Mouse (Mus musculus): ENCODE data around the gene Dusp22. TPM values are rescaled to one million over a fixed set of nuclear protein-coding genes. Genes with fewer than 3 reads are reported as not detected.

Gene Dusp22
- total RNA-seq, 2 experiments from 2014 or later: 46.9 to 47.9 TPM

DNA sequence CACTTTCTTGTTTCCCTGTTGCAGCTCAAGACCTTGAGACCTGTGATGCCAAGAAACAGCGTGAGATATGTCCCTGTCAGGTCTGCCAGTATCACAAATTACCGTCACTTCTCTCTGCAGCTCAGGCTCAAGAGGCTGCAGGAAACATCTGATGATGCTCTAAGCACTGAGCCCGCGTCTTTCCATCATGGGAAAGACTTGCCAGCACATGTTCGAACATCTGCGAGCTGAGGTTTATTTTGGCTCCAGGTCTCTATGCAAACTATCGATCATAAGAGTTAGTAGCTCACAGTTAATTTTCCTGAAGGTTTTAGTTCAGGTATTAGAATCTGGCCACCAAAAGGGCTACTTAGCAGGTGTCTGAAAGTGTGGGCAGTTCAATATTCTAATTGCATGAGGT, 55.3 kb downstream of the Dusp22 start:
- no peak for DNase-seq (ENCODE audit: low spot score)

DNA sequence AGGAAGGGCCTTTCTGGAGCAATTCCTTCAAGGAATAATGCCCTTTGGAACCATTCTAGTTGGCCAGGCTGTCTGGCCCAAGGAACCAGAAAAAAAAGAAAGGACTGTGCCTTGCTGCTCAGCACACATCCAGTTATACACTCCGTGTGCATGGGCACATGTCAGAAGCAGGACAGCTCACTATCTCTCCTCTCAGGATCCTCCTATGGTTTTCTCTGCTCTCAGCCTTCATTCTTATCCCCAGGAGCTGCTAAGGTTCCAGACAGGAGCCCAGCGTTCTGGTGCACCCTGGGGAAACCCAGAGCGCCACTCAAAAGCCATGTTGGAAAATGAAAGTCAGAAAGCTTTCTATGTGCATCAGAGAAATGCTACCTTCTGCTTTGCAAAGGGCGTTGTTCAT, 55.8 kb downstream of the Dusp22 start:
- no peak for DNase-seq (ENCODE audit: low spot score)

DNA sequence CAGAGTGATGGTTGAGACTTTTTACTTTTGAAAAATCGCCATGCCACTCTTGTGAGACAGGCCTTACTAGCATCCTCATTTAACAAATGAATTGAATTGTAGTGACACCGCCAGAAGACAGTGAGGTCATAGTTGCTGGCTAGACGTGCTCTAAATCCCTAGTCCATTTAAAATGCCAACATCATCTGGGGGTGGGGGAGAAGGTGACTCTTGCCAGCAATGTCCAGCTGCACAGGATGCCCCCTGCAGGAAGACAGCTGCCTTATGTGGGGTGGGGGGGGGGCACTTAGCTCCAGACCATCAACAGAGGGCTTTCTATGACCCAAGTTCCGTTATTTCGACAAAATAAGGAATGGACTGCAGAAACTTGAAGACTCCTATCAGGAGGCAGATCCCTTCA, 56.8 kb downstream of the Dusp22 start:
- DNase-seq (ENCODE audit: low spot score): no peak

DNA sequence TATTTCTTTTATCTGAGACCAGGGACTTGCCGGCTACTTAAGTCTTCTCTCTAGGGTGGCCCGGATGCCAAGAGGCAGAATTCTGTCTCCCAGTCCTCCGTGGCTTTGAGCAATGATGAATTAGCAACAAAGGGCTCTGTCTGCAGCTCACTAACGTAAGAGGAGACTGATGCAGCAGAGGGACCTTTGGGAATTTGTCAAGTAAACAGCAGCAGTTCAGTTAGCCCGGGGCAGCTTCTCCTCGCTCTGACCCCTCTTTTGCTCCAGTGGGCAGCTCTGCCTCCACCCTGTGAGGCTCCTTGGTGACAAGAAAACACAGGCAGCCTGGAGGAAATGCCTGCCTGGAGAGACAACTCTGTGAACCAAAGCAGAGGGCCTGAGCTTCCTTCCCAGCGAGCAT, 62.8 kb downstream of the Dusp22 start:
- DNase-seq (ENCODE audit: low spot score): peak; percentile 15

DNA sequence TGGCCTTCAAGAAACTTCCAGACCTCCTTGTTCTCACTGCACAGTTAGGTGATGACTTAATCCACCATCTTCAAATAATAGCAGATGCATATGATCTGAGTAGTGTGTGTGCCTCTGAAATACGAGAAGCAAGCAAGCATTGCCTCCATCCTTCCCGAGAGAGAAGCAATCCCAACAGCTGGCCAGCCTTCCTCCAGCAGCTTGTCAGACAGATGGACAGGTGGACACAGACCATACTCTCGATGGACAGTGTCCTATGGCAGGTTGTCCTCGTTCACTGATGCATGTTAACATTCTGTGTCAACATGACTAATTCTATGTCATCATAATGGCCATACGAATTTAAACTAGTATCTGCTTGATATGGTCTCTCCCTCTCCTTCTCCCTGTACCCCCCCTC, 63.5 kb downstream of the Dusp22 start:
- DNase-seq (ENCODE audit: low spot score): no peak

DNA sequence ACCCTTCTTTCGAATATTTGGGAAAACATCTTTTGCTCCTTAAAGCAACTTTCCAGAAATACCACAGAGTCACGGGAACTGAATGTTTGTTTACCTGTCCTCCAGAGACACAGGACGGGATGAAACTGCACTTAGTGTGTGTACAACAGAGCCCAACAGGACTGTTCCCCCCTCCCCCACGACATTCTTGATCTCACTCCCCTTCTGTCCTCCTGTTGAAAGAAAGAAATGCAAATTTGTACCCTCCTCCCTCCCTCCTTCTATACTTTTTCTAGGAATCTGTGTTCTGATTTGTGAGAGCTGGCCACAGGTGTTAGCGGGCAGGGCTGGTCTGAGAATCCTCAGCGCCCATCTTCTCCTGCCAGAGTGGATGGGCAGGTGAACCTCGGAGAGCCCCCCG, 64.1 kb downstream of the Dusp22 start:
- no peak for DNase-seq (ENCODE audit: low spot score)

DNA sequence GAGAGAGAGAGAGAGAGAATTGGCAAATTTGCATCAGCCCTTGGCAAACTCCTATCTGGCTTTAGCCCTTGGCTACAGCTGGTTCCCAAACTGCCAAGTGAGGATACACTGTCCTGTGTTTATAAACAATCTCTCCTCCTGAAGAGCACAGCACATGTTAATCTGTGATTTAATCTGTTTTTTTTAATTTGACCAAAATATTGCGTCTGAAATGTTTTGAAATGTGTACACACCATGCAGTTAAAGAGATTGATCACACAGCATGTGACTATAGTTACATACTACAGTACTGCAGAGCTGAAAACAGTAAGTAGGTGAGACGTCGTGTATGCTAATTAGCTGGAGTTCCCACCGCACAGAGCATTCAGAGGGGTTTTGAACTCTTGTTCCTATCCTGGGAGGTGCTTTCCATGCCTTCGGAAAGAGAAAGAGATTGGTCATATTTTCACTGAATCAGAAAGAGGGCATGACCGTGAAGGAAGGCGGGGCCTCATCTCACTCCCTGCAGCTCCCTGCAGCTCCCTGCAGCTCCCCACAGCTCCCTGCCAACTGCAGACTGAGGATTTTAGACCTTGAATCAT, 65.0 kb downstream of the Dusp22 start:
- peak; percentile 35 for DNase-seq (ENCODE audit: low spot score)

DNA sequence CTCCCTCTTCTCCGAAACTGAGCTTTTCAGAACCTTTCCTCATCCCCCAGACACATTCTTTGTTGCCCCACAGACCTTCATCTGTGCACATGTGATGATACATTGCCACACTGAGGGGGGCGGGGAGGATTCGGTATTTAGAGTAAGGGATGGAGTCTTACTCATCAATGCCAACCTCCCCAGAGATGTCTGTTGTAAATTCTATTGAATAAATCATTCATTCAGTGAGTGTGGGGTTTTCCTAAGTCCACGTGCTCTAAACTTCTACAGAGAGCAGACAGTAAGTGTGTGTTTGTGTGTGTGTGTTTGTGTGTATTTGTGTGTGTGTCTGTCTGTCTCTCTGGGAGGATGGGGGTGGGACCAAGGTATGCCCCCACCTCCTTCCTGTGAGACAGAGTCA, 67.1 kb downstream of the Dusp22 start:
- no peak for DNase-seq (ENCODE audit: low spot score)

DNA sequence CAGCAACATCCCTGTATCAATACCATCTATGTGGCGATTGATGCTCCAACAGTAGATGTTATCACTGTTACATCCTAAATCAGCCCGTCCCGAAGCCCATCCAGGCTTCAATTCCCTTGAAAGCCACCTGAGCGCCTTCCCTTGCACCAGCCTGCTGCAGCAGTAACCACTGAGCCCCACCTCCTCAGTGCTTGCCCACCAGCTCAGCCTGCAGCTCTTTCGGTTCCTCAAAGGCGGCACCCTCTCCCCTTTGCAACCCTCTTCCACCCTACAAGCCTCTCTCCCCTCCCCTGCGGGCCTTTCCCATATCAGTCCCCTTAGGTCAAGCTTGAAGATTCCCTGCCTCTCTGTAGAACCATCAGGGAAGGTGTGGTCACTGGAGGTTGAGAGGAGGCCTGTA, 68.4 kb downstream of the Dusp22 start:
- DNase-seq (ENCODE audit: low spot score): no peak

DNA sequence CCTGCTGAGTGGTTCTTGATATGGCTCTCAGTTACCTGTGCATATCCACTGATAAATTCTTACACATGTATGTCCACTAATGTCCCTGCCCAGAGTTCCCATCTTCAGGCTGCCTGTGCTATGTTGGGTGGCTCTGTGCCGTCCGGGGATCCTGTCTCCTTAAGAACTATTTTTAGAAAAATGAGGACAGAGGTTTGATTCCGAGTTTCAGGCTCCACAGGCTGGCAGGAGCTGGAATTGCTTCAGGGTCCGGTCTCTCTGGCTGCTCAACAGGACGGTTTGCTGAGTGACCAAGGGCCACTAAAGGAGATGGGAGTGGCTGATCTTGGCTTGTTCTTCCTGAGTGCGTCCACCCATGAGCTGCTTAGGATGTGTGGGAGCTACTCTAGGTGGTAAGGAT, 69.4 kb downstream of the Dusp22 start:
- DNase-seq (ENCODE audit: low spot score): peak; percentile 62

DNA sequence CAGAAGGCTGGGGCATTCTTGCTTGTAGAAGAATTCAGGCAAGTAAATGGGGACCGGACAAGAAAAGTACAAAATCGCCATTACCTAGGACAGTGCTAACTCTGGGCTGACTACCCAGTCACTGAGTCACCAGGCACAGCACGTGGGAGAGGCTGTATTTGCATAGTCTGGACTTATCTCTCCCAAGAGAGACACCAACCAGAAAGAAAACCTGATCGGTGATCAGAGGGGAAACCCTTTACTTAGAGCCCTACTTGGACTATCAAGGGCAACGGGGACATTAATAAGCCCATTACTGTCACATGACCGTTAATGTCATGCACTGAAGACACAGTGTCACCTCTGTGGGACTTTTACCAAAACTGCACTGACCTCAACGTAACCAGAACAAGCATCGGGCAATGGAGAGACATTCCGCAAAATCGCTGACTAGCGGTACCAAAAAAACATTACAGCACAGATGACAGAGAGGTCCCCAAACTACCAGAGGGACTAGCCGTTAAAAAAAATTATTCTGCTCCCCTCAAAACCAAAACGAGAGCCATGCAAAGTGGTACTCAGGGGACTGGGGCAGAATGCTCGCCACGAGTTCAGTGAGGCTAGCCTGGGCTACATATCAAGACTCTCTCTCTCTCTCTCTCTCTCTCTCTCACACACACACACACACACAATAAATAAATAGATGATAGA, 70.5 kb downstream of the Dusp22 start:
- no peak for DNase-seq (ENCODE audit: low spot score)

DNA sequence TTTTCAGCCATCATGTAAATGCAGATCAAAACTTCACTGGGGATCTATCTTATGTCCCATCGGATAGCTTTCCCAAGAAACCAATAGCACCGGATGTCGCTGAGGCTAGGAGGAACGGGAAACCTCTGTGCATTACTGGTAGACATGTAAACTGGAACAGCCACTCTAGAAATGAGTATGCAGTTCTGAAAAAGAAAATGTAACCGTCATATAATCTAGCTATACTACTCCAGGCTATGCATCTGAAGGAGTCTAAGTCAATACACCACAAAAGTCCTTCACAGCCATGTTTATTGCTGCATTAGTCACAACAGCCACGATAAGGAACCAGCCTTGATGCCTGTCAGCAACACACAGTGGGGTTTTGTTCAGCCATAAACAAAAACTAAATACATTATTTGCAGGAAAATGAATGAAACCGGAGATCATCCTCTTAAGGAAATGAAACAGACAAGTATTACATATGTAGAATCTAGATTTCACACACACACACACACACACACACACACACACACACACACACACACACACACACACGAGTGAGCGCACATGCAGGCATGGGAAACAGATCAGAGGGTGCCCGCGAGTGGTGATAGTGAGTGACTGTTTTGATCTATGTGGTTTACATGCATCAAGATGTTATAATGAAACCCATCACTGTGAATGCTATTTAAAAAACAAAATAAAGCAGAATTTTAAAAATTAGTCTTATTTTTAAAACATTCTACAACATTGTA, 73.1 kb downstream of the Dusp22 start:
- no peak for DNase-seq (ENCODE audit: low spot score)

DNA sequence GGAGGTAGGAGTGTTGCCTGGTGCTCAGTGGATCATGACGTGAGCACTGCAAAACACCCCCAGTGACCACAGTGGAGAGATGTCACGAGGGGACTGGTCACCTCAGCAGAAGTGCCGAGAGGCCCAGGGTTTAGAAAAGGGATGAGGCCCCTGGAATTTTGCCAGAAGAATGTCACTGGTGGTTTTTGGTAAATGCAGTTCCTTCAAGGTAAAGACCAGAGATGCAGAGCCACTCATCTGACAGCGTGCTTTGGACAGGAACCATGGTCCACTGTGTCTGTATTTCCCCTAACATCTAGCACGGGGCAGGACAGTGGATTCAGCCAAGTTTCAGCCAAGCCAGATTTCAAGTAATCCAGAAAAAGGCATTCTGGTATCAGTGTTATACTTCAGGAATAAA, 76.9 kb downstream of the Dusp22 start:
- DNase-seq (ENCODE audit: low spot score): no peak

DNA sequence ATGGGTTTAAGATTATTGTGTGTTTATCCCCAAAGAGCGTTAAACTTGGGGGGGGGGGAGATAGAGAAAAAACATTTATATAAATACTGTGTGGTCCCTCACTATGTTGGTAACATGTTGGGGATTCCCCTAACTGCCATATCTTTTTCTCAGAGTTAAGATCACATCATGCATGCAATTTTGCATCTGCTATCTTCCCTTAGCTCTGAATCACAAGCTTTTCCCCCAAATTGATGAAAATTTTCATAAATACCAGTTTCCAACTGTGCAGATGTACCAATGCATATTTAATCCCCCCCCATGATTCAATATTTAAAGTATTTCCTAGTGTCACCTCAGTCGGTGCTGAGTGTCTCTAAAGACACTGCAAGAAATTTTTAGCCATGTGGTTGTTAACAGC, 77.5 kb downstream of the Dusp22 start:
- no peak for DNase-seq (ENCODE audit: low spot score)

DNA sequence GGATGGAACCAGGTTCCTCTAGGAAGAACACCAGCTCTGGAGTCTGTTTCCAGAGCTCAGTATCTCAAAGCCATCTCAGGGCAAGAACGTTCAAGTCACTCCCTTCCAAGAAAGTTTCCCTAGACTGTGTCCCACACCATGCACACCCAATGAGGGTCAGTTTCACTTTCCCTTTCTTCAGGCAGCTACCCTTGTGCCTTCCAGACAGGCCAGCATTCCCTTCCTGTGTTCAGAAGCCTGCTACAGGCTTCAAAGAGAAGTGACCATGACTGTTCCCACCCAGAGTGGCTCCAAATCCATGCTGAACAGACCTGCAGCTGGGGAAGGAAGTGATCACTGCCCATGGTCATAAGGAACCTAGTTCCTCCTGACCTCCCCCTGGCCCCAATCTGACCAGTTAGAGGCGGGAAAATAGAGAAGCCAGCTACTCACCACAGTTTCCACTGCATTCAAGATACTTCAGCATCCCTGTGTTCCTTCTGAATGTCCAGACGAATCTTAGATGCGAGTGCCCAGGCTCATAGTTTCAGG, 78.6 kb downstream of the Dusp22 start:
- no peak for DNase-seq (ENCODE audit: low spot score)

DNA sequence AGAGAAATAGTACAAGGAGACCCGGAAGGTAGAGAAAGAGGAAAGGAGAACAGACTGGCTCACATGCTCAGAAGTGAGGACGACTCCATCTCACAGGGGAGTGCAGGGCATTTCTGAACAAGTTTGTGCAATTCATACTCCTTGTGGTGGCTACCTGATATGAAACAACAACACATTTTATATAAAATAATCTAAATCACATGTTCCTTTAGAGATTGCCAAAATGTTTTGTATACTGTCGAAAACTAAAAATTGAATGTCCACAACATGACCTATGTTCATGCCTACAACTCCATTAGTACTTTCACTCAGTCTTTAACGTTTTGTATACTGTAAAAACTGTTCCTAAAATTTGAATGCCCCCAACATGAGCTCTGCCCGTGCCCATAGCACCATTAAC, 81.4 kb downstream of the Dusp22 start:
- no peak for DNase-seq (ENCODE audit: low spot score)

DNA sequence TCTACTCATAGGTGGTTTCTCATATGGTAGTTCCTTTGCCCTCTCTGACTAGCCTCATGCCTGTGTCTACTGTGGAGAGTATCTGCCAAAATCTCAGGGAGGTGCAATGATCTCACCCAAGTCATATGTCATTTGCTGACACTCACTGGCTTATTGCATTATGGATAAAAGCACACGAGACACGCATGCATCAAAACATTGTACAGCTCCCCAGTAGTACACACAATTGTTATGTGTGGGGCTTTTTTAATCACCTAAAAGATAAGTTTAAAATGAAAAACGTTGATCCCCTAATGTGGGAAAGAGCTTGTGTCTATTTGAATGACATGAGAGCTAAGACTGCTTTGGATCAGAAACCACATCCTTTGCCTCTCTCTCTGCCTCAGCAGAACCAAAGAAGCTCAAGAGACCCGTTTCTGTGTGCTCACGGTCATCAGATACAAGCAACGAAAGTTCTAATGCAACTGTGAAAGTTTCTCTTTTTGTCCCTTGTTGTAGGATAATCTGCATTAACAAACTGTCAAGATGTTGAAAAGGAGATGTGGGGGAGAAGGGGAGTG, 82.7 kb downstream of the Dusp22 start:
- no peak for DNase-seq (ENCODE audit: low spot score)

DNA sequence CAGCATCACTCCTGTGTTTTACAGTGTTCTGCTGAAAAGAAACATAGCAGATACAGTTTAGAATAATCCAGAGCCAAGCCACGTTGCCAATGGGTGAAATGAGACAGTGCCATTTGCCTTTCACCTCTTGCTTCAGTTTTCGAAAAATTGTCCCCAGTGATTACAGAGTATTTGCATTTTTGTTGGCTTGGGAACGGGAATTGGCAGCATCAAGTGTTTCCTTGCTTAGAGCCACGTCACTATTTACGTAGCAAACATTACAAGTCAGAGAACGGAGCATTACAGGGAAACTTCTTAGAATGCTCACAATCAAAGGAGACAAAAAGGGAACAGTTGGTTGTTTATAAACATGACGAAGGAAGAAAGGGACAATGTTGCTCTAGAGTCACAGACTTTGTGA, 85.3 kb downstream of the Dusp22 start:
- DNase-seq (ENCODE audit: low spot score): no peak

DNA sequence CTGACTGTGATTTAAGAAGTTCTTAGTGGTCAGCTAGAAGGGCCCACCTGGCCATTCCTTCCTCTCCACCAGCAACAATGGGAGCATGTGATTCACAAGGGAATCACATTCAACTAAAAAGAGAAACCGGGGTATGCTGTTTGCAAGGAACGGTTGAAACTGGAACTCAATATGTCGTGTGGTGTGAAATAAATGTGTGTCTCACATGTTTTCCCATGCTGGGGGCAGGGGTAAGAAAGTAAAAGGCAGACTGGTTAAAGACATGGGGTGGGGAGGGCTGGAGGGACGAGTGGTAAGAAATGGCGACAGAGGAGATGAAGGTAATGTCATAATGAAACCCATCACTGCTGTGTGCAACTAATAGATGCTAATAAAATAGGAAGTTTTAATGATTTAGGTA, 87.3 kb downstream of the Dusp22 start:
- DNase-seq (ENCODE audit: low spot score): no peak

DNA sequence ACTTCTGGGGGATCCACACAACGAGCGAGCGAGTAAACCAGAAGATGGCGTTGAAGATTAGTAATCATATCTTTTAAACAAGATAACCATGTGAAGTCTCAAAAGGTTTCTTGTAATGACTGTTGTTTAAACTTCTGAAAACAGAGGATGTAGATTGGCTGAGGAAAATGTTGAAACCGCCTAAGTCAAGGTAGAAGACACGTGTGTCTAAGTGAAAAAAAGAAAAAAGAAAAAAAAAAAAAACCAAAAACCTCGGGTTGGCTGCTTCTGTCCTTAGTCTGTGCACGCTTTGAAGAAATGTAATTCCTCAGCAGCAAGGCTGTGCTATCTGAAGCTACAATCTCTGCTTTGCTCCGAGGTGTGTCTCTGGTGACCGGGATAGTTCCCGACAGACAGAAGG, 87.7 kb downstream of the Dusp22 start:
- no peak for DNase-seq (ENCODE audit: low spot score)

DNA sequence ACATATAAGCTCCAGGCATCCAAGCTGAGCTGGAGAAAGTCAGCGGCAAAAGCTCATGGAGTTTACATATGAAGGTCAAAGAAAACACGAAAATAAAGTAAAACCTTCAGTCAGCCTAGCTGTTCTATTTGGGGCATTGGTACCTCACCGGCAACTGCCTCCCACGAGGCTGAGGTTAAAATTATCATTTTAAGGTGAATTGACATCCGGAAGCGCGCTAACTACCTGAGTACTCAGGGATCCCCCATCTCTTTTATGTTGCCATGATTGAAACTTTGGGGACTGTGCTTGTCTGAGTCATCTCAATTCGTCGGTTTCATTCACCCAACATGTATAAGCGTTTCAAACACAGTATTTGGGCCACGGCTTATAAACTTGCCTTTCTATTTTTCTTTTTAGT, 88.5 kb downstream of the Dusp22 start:
- DNase-seq (ENCODE audit: low spot score): no peak

DNA sequence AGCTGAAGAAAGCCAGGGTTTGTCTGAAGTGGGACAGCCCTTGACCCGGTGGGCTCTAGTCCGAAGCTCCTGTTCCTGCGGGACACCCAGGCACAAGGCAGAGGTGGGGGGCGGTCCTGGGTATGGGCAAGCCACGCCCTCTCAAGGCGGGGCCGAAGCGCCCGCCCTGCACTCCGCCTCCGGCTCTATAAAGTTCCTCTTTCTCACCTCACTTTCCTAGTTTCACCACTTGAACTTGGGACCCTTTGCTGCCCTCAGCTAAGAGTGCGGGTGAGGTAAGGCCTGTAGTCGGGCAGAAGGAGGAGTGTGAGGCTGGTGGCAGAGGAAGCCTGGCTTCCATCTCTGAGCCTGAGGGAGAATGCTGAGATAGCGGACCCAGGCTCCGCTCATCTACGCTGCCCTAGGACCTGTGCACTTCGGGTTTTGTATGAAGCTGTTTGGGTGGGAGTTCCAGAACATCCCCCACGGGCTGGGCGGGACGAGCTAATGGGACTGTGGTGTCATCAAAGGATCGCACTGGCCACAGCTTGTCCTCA, 89.3 kb downstream of the Dusp22 start, which contains the start of gene Irf4:
Irf4 (plus strand) TSS at position 206 of the 536 bp plus-strand sequence.
- DNase-seq (ENCODE audit: low spot score): peak; percentile 71

All from gastrocnemius, adult 18-20 months (tissue).